13 mouse cellular contexts compared by ENCODE assay signal in the genomic region with DNA sequence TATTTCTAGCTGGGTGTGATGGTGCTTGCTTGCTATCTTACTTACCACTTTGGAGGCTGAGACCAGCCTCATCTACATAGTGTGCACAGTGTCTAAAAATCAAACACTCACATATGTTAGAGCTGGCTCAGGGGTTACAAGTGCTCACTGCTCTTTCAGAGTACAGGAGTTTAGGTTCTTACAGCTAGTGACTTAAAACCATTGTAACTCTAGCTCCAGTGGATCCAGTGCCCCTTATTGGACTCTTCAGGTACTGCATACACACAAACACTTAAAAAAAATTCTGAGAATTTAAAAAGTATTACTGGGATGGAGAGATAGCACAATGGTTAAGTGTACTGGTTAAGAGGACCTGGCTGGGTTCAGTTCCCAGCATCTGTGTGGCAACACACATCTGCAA. TPM values are rescaled to one million over a fixed set of nuclear protein-coding genes. Genes with fewer than 3 reads are reported as not detected.
DNase-seq lines count a peak whose midpoint lies in the region; ATAC-seq and TF ChIP-seq lines count a peak whose summit lies in the region.
"Had no signal": no experiment of that assay in that cellular context is flagged by ENCODE, and none has a peak within 500 bp of the region (broad histone marks: within the 10 kb centered on the region; RNA-seq: fewer than 3 reads in every experiment).

No protein-coding gene starts in this region.

- TF ChIP-seq POLR2A in liver, adult 2 months (IDR thresholded peaks at IDR 0.05; ENCODE audit: extremely low read depth, insufficient read depth, low read length): no peak
- TF ChIP-seq POLR2A in ES-Bruce4 (IDR thresholded peaks at IDR 0.05; ENCODE audit: insufficient read depth, low read length): no peak

- no peak overlapping the region for H3K27ac ChIP-seq in forebrain, embryonic 14.5 days (ENCODE audit: low read depth, low read length)
- no peak overlapping the region for H3K27ac ChIP-seq in forebrain, embryonic 11.5 days (ENCODE audit: low read depth, low read length)
- no peak overlapping the region for H3K27ac ChIP-seq in liver, adult 2 months (replicated peaks; ENCODE audit: insufficient read depth, low read depth, low read length)
- H3K27ac ChIP-seq in ES-Bruce4 (ENCODE audit: insufficient read depth, low read length): peak overlapping the region; percentile 79
- H3K27ac ChIP-seq: forebrain, embryonic 13.5 days; liver, embryonic 15.5 days had no signal

- no peaks in the 10 kb centered on the region for H3K79me2 ChIP-seq in liver, adult 2 months (ENCODE audit: control insufficient read depth, insufficient read depth, low read length)

- H3K4me1 ChIP-seq in forebrain, embryonic 14.5 days (ENCODE audit: control insufficient read depth, insufficient read depth, low read length): peaks cover 9% of the 10 kb centered on the region
- H3K4me1 ChIP-seq in forebrain, embryonic 11.5 days (replicated peaks; ENCODE audit: control insufficient read depth, insufficient read depth, low read length): no peaks in the 10 kb centered on the region
- no peaks in the 10 kb centered on the region for H3K4me1 ChIP-seq in liver, adult 2 months (ENCODE audit: control insufficient read depth, insufficient read depth, low read length)
- H3K4me1 ChIP-seq in ES-Bruce4 (ENCODE audit: control insufficient read depth, insufficient read depth, low read length): no peaks in the 10 kb centered on the region
- H3K4me1 ChIP-seq: liver, embryonic 15.5 days had no signal

- peak; percentile 16 for DNase-seq in forebrain, embryonic 14.5 days (ENCODE audit: low spot score)
- no peak for DNase-seq in forebrain, embryonic 11.5 days (ENCODE audit: low spot score)
- peak; percentile 60 for DNase-seq in liver, adult 2 months (ENCODE audit: extremely low read depth, low read depth, low spot score)
- no peak for DNase-seq in liver
- DNase-seq in layer of hippocampus, postnatal 25 days (ENCODE audit: extremely low spot score in 1 of 2, low spot score in 1 of 2): no peak
- DNase-seq in frontal cortex, postnatal 14 days (ENCODE audit: low spot score in 2 of 2): no peak
- DNase-seq: adrenal gland, postnatal 36 days; cerebellum, postnatal 36 days had no signal

- no peak for TF ChIP-seq CTCF in liver, adult 2 months (IDR thresholded peaks at IDR 0.05; ENCODE audit: low read depth, low read length)
- TF ChIP-seq CTCF in ES-Bruce4 (IDR thresholded peaks at IDR 0.05; ENCODE audit: low read depth, low read length): no peak

- no peak overlapping the region for H3K9ac ChIP-seq in forebrain, embryonic 14.5 days (ENCODE audit: low read length)
- H3K9ac ChIP-seq in forebrain, embryonic 11.5 days (ENCODE audit: low read length): no peak overlapping the region
- no peak overlapping the region for H3K9ac ChIP-seq in liver, adult 2 months (ENCODE audit: low read depth, low read length)
- no peak overlapping the region for H3K9ac ChIP-seq in ES-Bruce4 (ENCODE audit: low read depth, poor library complexity, severe bottlenecking)
- H3K9ac ChIP-seq: forebrain, embryonic 13.5 days; liver, embryonic 15.5 days had no signal

- no peak for ATAC-seq in forebrain, embryonic 14.5 days
- ATAC-seq in forebrain, embryonic 11.5 days (replicated peaks; ENCODE audit: low FRiP score): no peak
- ATAC-seq in granulocyte monocyte progenitor cell, adult 5-6 weeks (replicated peaks; ENCODE audit: poor library complexity, severe bottlenecking): peak; percentile 45; the same call in 1 of the 2 replicates
- ATAC-seq: forebrain, embryonic 13.5 days had no signal

- H3K4me3 ChIP-seq in forebrain, embryonic 14.5 days (ENCODE audit: low read depth, low read length): no peak overlapping the region
- no peak overlapping the region for H3K4me3 ChIP-seq in forebrain, embryonic 11.5 days (ENCODE audit: low read depth, low read length)
- no peak overlapping the region for H3K4me3 ChIP-seq in liver, adult 2 months (ENCODE audit: insufficient read depth, low read depth, low read length)
- no peak overlapping the region for H3K4me3 ChIP-seq in ES-Bruce4 (ENCODE audit: low read depth, low read length)
- H3K4me3 ChIP-seq: forebrain, embryonic 13.5 days; liver, embryonic 15.5 days had no signal

- no peak for TF ChIP-seq EP300 in ES-Bruce4 (IDR thresholded peaks at IDR 0.05; ENCODE audit: insufficient read depth, low read depth, low read length)

- no peaks in the 10 kb centered on the region for H3K9me3 ChIP-seq in forebrain, embryonic 14.5 days (replicated peaks; ENCODE audit: control insufficient read depth, low read length)
- no peaks in the 10 kb centered on the region for H3K9me3 ChIP-seq in forebrain, embryonic 11.5 days (ENCODE audit: control insufficient read depth, low read length)
- H3K9me3 ChIP-seq in ES-Bruce4 (replicated peaks; ENCODE audit: control insufficient read depth, insufficient read depth, low read length, poor library complexity, severe bottlenecking): no peaks in the 10 kb centered on the region
- H3K9me3 ChIP-seq: forebrain, embryonic 13.5 days; liver, embryonic 15.5 days had no signal

- H3K36me3 ChIP-seq in forebrain, embryonic 14.5 days (ENCODE audit: control insufficient read depth, insufficient read depth, low read length): no peaks in the 10 kb centered on the region
- H3K36me3 ChIP-seq in forebrain, embryonic 11.5 days (ENCODE audit: control insufficient read depth, insufficient read depth, low read length): no peaks in the 10 kb centered on the region
- no peaks in the 10 kb centered on the region for H3K36me3 ChIP-seq in liver, adult 2 months (ENCODE audit: control insufficient read depth, insufficient read depth, low read length)
- H3K36me3 ChIP-seq in ES-Bruce4 (ENCODE audit: control insufficient read depth, insufficient read depth, low read length, poor library complexity, severe bottlenecking): no peaks in the 10 kb centered on the region
- H3K36me3 ChIP-seq: liver, embryonic 15.5 days had no signal

- no peaks in the 10 kb centered on the region for H3K27me3 ChIP-seq in forebrain, embryonic 14.5 days (replicated peaks; ENCODE audit: control insufficient read depth, insufficient read depth, low read length)
- no peaks in the 10 kb centered on the region for H3K27me3 ChIP-seq in forebrain, embryonic 11.5 days (ENCODE audit: control insufficient read depth, insufficient read depth, low read length)
- H3K27me3 ChIP-seq in liver, adult 2 months (ENCODE audit: control insufficient read depth, insufficient read depth, low read length): no peaks in the 10 kb centered on the region
- H3K27me3 ChIP-seq in ES-Bruce4 (ENCODE audit: control insufficient read depth, insufficient read depth, low read length, poor library complexity, severe bottlenecking): no peaks in the 10 kb centered on the region
- H3K27me3 ChIP-seq: forebrain, embryonic 13.5 days; liver, embryonic 15.5 days had no signal

- no peak overlapping the region for H3K4me2 ChIP-seq in forebrain, embryonic 14.5 days (ENCODE audit: low read length)
- H3K4me2 ChIP-seq in forebrain, embryonic 11.5 days (ENCODE audit: low read depth, low read length, severe bottlenecking): no peak overlapping the region
- H3K4me2 ChIP-seq: forebrain, embryonic 13.5 days; heart, embryonic 11.5 days; liver, embryonic 15.5 days had no signal

RNA-seq across cellular contexts. Expression of a gene that starts 26.0 kb away (rescaled TPM):
- polyA plus RNA-seq in forebrain, embryonic 14.5 days (2014; fragmentation: Nextera tagmentation; extraction: Ambion mirVana): 25.9 and 27.3 TPM in 2 replicates
- 19.6 and 23.1 TPM in 2 replicates for polyA plus RNA-seq in forebrain, embryonic 11.5 days (2014; fragmentation: Nextera tagmentation; extraction: Ambion mirVana)
- total RNA-seq in liver, adult 2 months (2014; rRNA removed): 1.3 and 1.4 TPM in 2 replicates
- polyA plus RNA-seq in liver, adult 2 months (2012; rRNA removed): 0.61 and 0.65 TPM in 2 replicates
- 14.1 and 16.0 TPM in 2 replicates for polyA plus RNA-seq in ES-Bruce4 (2011; ENCODE audit: insufficient read depth, insufficient read length, low read depth, missing spikeins)
- 11.4 and 12.2 TPM in 2 replicates for total RNA-seq in granulocyte monocyte progenitor cell, adult 5-6 weeks (2014; fragmentation: Nextera tagmentation)
- 2.2 and 4.5 TPM in 2 replicates for total RNA-seq in granulocyte monocyte progenitor cell, adult 5-6 weeks (2017)
- total RNA-seq in layer of hippocampus, postnatal 25 days (2021): 10 to 100 TPM in 1 of 2 experiments, 1 to 10 TPM in 1; 9.2 to 10.1 TPM

RNA-seq across cellular contexts. Expression of a gene that starts 26.1 kb away (rescaled TPM):
- 1,393 and 1,470 TPM in 2 replicates for polyA plus RNA-seq in forebrain, embryonic 14.5 days (2014; fragmentation: Nextera tagmentation; extraction: Ambion mirVana)
- polyA plus RNA-seq in forebrain, embryonic 11.5 days (2014; fragmentation: Nextera tagmentation; extraction: Ambion mirVana): 783 and 824 TPM in 2 replicates
- 1,543 and 1,850 TPM in 2 replicates for total RNA-seq in liver, adult 2 months (2014; rRNA removed)
- polyA plus RNA-seq in liver, adult 2 months (2012; rRNA removed): 1,631 and 1,632 TPM in 2 replicates
- polyA plus RNA-seq in ES-Bruce4 (2011; ENCODE audit: insufficient read depth, insufficient read length, low read depth, missing spikeins): 319 and 354 TPM in 2 replicates
- 410 and 536 TPM in 2 replicates for total RNA-seq in granulocyte monocyte progenitor cell, adult 5-6 weeks (2014; fragmentation: Nextera tagmentation)
- total RNA-seq in granulocyte monocyte progenitor cell, adult 5-6 weeks (2017): 307 and 413 TPM in 2 replicates
- 100 to 1,000 TPM; 387 to 439 TPM for total RNA-seq in layer of hippocampus, postnatal 25 days (2021)

Comparison
In these comparisons a context has a peak if more than half of its experiments do, and no peak if none do; other contexts are left out.
1. DNase-seq: peak in forebrain, embryonic 14.5 days (single experiment) and liver, adult 2 months (single experiment); none in forebrain, embryonic 11.5 days (single experiment), liver (single experiment), layer of hippocampus, postnatal 25 days (0 of 2) and frontal cortex, postnatal 14 days (0 of 2).